Mouse (Mus musculus) kidney, postnatal 36 days (tissue): Measurements from ENCODE around the gene Snx30.

ENCODE experiments used
- DNase-seq, 2 experiments: peaks; one replicate each; pipeline ENCODE4 v3.0.0; 2021 to 2022; ENCODE audit warnings: mixed read lengths in 2 of 2

Snx30 gene

GRCm38 (mm10) chr4:59873830-59874229, 68.2 kb downstream of the Snx30 start:
- no peak for DNase-seq

- no peak for DNase-seq
These were observed 70.9 kb downstream of the Snx30 start for GRCm38 (mm10) chr4:59876570-59876969.

GRCm38 (mm10) chr4:59877025-59877424, 71.4 kb downstream of the Snx30 start:
- DNase-seq: no peak

GRCm38 (mm10) chr4:59878595-59878994, 73.0 kb downstream of the Snx30 start:
- no peak for DNase-seq

- no peak for DNase-seq
These were observed 73.8 kb downstream of the Snx30 start for GRCm38 (mm10) chr4:59879444-59879843.

- DNase-seq: no peak
These were observed 75.1 kb downstream of the Snx30 start for GRCm38 (mm10) chr4:59880725-59881124.

- DNase-seq: no peak
These were observed 75.6 kb downstream of the Snx30 start for GRCm38 (mm10) chr4:59881210-59881609.

- DNase-seq: no peak
These were observed 78.6 kb downstream of the Snx30 start for GRCm38 (mm10) chr4:59884136-59884696.

GRCm38 (mm10) chr4:59886281-59886680, 80.6 kb downstream of the Snx30 start:
- DNase-seq: no peak

- no peak for DNase-seq
These were observed 81.4 kb downstream of the Snx30 start for GRCm38 (mm10) chr4:59887011-59887410.

- DNase-seq: peak; percentile 80 to 82
These were observed 82.4 kb downstream of the Snx30 start for GRCm38 (mm10) chr4:59888014-59888413.

- no peak for DNase-seq
These were observed 84.5 kb downstream of the Snx30 start for GRCm38 (mm10) chr4:59890086-59890600.

GRCm38 (mm10) chr4:59891723-59892416, 86.2 kb downstream of the Snx30 start:
- DNase-seq: no peak

- no peak for DNase-seq
These were observed 87.1 kb downstream of the Snx30 start for GRCm38 (mm10) chr4:59892731-59893130.

GRCm38 (mm10) chr4:59894415-59894814, 88.8 kb downstream of the Snx30 start:
- DNase-seq: no peak

GRCm38 (mm10) chr4:59894977-59895575, 89.4 kb downstream of the Snx30 start:
- peak in 1 of 2 experiments; percentile 18 for DNase-seq

GRCm38 (mm10) chr4:59896000-59896399, 90.4 kb downstream of the Snx30 start:
- DNase-seq: no peak

- no peak for DNase-seq
These were observed 92.3 kb downstream of the Snx30 start for GRCm38 (mm10) chr4:59897814-59898520.

- no peak for DNase-seq
These were observed 92.9 kb downstream of the Snx30 start for GRCm38 (mm10) chr4:59898521-59898919.

- DNase-seq: no peak
These were observed 96.2 kb downstream of the Snx30 start for GRCm38 (mm10) chr4:59901810-59902209.

GRCm38 (mm10) chr4:59902547-59902946, 96.9 kb downstream of the Snx30 start:
- peak; percentile 27 to 74 for DNase-seq

- peak; percentile 33 to 60 for DNase-seq
These were observed 101.5 kb downstream of the Snx30 start for GRCm38 (mm10) chr4:59907092-59907491.

GRCm38 (mm10) chr4:59907657-59908230, 102.1 kb downstream of the Snx30 start:
- peak; percentile 22 to 37 for DNase-seq
